Mouse (Mus musculus) heart, adult 8-10 months (tissue): ENCODE results near the gene Sfta2. TPM values are rescaled to one million over a fixed set of nuclear protein-coding genes. Genes with fewer than 3 reads are reported as not detected.
A peak's percentile ranks its signal among the peaks of the same experiment; 100 is the strongest.

ENCODE experiments used
- DNase-seq: peaks from one replicate; pipeline ENCODE4 v3.0.0; 2022; ENCODE audit warnings: low spot score
- total RNA-seq, 4 experiments: library from RNA; stranded (reverse); gene quantifications; 2 replicates each; pipeline ENCODE4 v1.2.4; 2022

Sfta2 gene
- not detected for total RNA-seq

- DNase-seq = no peak
Observed at GRCm38 (mm10) chr17:35601249-35601648, at the start of gene Sfta2. Sfta2 (plus strand) TSS chr17:35601549.

- DNase-seq = no peak
Observed at GRCm38 (mm10) chr17:35551881-35552414, 49.4 kb upstream of the Sfta2 start, which contains the start of gene Cdsn. Cdsn (plus strand) TSS chr17:35552128.

GRCm38 (mm10) chr17:35554321-35554720, 47.0 kb upstream of the Sfta2 start:
- no peak for DNase-seq

- DNase-seq = no peak
Observed at GRCm38 (mm10) chr17:35554761-35555397, 46.5 kb upstream of the Sfta2 start.

GRCm38 (mm10) chr17:35556186-35556765, 45.1 kb upstream of the Sfta2 start:
- DNase-seq = no peak

- no peak for DNase-seq
Observed at GRCm38 (mm10) chr17:35556812-35557211, 44.5 kb upstream of the Sfta2 start.

- no peak for DNase-seq
Observed at GRCm38 (mm10) chr17:35557351-35557750, 44.0 kb upstream of the Sfta2 start.

- DNase-seq = no peak
Observed at GRCm38 (mm10) chr17:35558216-35558615, 43.1 kb upstream of the Sfta2 start.

GRCm38 (mm10) chr17:35567150-35567549, 34.2 kb upstream of the Sfta2 start, which contains the start of gene 2300002M23Rik:
2300002M23Rik (plus strand) TSS chr17:35567450.
- no peak for DNase-seq

- DNase-seq = no peak
Observed at GRCm38 (mm10) chr17:35567767-35568166, 33.6 kb upstream of the Sfta2 start.

GRCm38 (mm10) chr17:35569091-35569944, 32.0 kb upstream of the Sfta2 start:
- no peak for DNase-seq

GRCm38 (mm10) chr17:35570836-35571235, 30.5 kb upstream of the Sfta2 start:
- DNase-seq = no peak

- DNase-seq = no peak
Observed at GRCm38 (mm10) chr17:35571477-35571876, 29.9 kb upstream of the Sfta2 start.

- DNase-seq = peak; percentile 79
Observed at GRCm38 (mm10) chr17:35578211-35578610, 23.1 kb upstream of the Sfta2 start.

- DNase-seq = no peak
Observed at GRCm38 (mm10) chr17:35582900-35583299, 18.4 kb upstream of the Sfta2 start.

- DNase-seq = peak; percentile 58
Observed at GRCm38 (mm10) chr17:35584330-35584937, 16.9 kb upstream of the Sfta2 start.

- no peak for DNase-seq
Observed at GRCm38 (mm10) chr17:35587291-35587690, 14.1 kb upstream of the Sfta2 start.

GRCm38 (mm10) chr17:35588387-35588786, 13.0 kb upstream of the Sfta2 start:
- no peak for DNase-seq

- peak; percentile 51 for DNase-seq
Observed at GRCm38 (mm10) chr17:35590410-35591218, 10.7 kb upstream of the Sfta2 start.

GRCm38 (mm10) chr17:35591219-35591578, 10.2 kb upstream of the Sfta2 start:
- no peak for DNase-seq

- no peak for DNase-seq
Observed at GRCm38 (mm10) chr17:35591731-35592130, 9.6 kb upstream of the Sfta2 start.
